Mouse (Mus musculus): ENCODE measurements around the gene Lrrc8d. TPM values are rescaled to one million over a fixed set of nuclear protein-coding genes. Genes with fewer than 3 reads are reported as not detected.
A peak's percentile ranks its signal among the peaks of the same experiment; 100 is the strongest.

Lrrc8d gene
- polyA plus RNA-seq, 1 experiment from 2014 or later, result 14.5 TPM

DNA sequence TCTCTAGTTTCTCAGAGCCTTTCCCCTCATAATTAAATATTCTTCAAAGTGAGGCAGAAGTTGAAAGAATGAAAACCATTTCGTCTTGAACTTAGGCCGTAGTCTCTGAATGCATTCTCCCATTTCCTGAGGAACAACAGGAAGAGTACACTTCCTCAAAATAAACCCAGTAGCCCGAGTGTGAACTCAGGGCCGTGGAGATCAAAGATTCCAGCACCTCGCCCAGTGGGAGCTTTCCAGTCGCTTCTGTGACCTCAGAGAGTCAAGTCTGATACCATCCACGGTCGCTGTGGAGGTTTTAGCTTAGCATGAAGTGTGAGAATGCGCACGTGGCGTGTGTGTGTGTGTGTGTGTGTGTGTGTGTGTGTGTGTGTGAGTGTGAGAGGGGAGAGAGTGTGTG lies 45.6 kb downstream of the Lrrc8d start:
- H3K9ac ChIP-seq (ENCODE audit: low read depth, low read length), result no peak overlapping the region
- no peaks in the 10 kb centered on the region for H3K27me3 ChIP-seq (replicated peaks; ENCODE audit: control insufficient read depth, insufficient read depth, low read length)
- H3K4me2 ChIP-seq (replicated peaks; ENCODE audit: low read depth), result no peak overlapping the region
- no peak for ATAC-seq
- H3K4me3 ChIP-seq (ENCODE audit: low read depth, low read length), result no peak overlapping the region
- H3K27ac ChIP-seq (ENCODE audit: low read depth, low read length), result no peak overlapping the region
- 53% methylated on average over 11 of the region's 11 CpGs for WGBS
- H3K9me3 ChIP-seq (ENCODE audit: control insufficient read depth), result no peaks in the 10 kb centered on the region
- TF ChIP-seq CTCF (IDR thresholded peaks at IDR 0.05; ENCODE audit: low read depth), result no peak
- 0 out of 2 replicates have a peak, but pooled peaks cover 2% of the 10 kb centered on the region for H3K4me1 ChIP-seq (replicated peaks; ENCODE audit: control insufficient read depth, insufficient read depth, low read length)
- H3K36me3 ChIP-seq (ENCODE audit: control insufficient read depth, insufficient read depth), result no peaks in the 10 kb centered on the region; the same call in 1 of the 2 replicates

DNA sequence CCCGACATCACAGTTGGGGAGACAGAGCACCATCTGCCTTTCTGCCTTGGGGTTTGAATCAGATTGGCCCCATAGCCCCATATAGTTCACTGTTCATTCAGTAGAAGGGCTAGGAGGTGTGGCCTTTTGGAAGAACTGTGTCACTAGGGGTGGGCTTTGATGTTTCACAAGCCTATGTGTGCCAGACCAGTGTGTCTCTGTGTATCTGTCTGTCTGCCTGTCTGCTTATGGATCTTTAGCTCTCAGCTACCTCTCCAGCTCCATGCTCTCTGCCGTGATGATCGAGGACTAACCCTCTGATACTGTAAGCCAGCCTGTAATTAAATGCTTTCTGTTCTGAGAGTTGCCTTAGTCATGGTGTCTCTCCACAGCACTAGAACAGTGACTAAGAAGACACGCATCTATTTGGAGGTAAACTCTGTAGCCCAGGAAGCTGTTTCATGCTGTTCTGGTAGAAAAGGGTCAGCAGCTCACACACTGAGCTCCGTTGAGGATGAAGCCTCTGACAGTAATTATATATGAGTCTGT lies 46.2 kb downstream of the Lrrc8d start:
- no peak overlapping the region for H3K27ac ChIP-seq (ENCODE audit: low read depth, low read length)
- WGBS, result 92% methylated on average over 5 of the region's 5 CpGs
- no peak for ATAC-seq

DNA sequence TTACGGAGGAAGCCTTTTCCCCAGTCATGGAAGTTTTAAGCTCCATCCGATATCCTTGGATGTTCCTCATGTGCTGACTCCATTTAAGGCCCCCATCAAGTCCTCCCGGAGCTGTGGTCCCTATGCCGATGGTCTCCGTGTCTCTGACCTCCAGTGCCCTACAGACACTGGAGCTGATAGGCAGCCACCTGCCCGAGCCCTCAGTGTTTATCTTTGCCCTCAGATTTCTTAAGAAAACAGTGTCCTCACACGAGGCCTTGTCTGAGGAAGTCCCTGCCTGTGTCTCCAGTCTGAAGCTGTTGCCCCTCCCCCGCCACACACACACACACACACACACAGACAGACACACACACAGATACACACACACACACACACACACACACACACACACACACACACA lies 55.0 kb downstream of the Lrrc8d start:
- ATAC-seq, result peak; percentile 42; the same call in 1 of the 2 replicates
- 31% methylated on average over 8 of the region's 8 CpGs for WGBS
- TF ChIP-seq CTCF (IDR thresholded peaks at IDR 0.05; ENCODE audit: low read depth), result no peak
- no peaks in the 10 kb centered on the region for H3K9me3 ChIP-seq (ENCODE audit: control insufficient read depth)
- no peaks in the 10 kb centered on the region for H3K27me3 ChIP-seq (replicated peaks; ENCODE audit: control insufficient read depth, insufficient read depth, low read length)
- H3K9ac ChIP-seq (ENCODE audit: low read depth, low read length), result no peak overlapping the region
- H3K4me2 ChIP-seq (replicated peaks; ENCODE audit: low read depth), result no peak overlapping the region
- H3K4me1 ChIP-seq (replicated peaks; ENCODE audit: control insufficient read depth, insufficient read depth, low read length), result no peaks in the 10 kb centered on the region
- no peak overlapping the region for H3K4me3 ChIP-seq (ENCODE audit: low read depth, low read length)
- H3K27ac ChIP-seq (ENCODE audit: low read depth, low read length), result no peak overlapping the region
- H3K36me3 ChIP-seq (ENCODE audit: control insufficient read depth, insufficient read depth), result no peaks in the 10 kb centered on the region

More for the DNA sequence above, 46.2 kb downstream of the Lrrc8d start:
- no peak overlapping the region for H3K9ac ChIP-seq (ENCODE audit: low read depth, low read length)
- no peak overlapping the region for H3K4me3 ChIP-seq (ENCODE audit: low read depth, low read length)
- TF ChIP-seq CTCF (IDR thresholded peaks at IDR 0.05; ENCODE audit: low read depth), result no peak
- no peaks in the 10 kb centered on the region for H3K9me3 ChIP-seq (ENCODE audit: control insufficient read depth)
- no peaks in the 10 kb centered on the region for H3K27me3 ChIP-seq (replicated peaks; ENCODE audit: control insufficient read depth, insufficient read depth, low read length)
- no peak overlapping the region for H3K4me2 ChIP-seq (replicated peaks; ENCODE audit: low read depth)
- 0 out of 2 replicates have a peak, but pooled peaks cover 2% of the 10 kb centered on the region for H3K4me1 ChIP-seq (replicated peaks; ENCODE audit: control insufficient read depth, insufficient read depth, low read length)
- H3K36me3 ChIP-seq (ENCODE audit: control insufficient read depth, insufficient read depth), result no peaks in the 10 kb centered on the region; the same call in 1 of the 2 replicates

DNA sequence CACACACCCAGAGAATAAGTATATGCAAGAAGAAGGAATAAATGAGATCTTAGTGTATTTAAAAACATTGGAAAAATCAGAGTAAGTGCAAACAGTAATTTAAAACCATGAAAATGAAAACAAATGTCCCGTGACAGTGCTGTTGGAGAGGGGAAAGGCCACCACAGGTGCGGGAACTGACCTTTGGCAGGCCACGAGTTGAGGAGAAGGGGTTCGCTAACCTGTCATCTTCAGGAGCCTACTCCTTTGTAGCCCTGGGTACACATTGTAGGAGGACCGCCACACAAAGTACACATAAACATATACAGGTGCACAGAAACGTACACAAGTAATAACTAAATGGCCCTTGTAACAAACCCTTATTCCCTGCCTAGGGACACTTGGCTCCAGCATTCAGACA lies 55.7 kb downstream of the Lrrc8d start:
- ATAC-seq, result peak; percentile 53; the same call in 1 of the 2 replicates
- no peaks in the 10 kb centered on the region for H3K27me3 ChIP-seq (replicated peaks; ENCODE audit: control insufficient read depth, insufficient read depth, low read length)
- no peak overlapping the region for H3K27ac ChIP-seq (ENCODE audit: low read depth, low read length)
- H3K4me1 ChIP-seq (replicated peaks; ENCODE audit: control insufficient read depth, insufficient read depth, low read length), result no peaks in the 10 kb centered on the region
- 41% methylated on average over 6 of the region's 6 CpGs for WGBS
- H3K4me3 ChIP-seq (ENCODE audit: low read depth, low read length), result no peak overlapping the region
- no peaks in the 10 kb centered on the region for H3K36me3 ChIP-seq (ENCODE audit: control insufficient read depth, insufficient read depth)
- no peaks in the 10 kb centered on the region for H3K9me3 ChIP-seq (ENCODE audit: control insufficient read depth)
- H3K4me2 ChIP-seq (replicated peaks; ENCODE audit: low read depth), result no peak overlapping the region
- H3K9ac ChIP-seq (ENCODE audit: low read depth, low read length), result no peak overlapping the region
- TF ChIP-seq CTCF (IDR thresholded peaks at IDR 0.05; ENCODE audit: low read depth), result no peak

DNA sequence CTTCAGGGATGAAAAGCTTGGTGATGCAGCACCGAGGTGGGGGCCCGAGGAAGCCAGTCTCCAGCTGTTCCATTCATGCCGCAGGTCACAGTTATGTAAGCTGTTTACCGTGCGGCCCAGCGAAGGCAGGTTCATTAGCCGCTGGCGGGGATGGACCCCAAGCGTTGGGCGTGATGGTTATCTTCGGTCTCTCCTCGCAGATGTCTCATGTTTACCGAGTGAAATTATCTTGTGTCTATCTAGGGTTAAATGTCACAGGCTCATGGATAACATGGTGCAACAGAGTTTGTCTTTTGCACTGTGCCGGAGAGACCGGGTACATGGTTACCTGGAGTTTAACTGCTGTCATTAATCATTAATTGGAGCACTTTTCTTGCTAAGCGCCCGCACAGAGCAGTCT lies 58.2 kb downstream of the Lrrc8d start:
- no peak overlapping the region for H3K4me3 ChIP-seq (ENCODE audit: low read depth, low read length)

DNA sequence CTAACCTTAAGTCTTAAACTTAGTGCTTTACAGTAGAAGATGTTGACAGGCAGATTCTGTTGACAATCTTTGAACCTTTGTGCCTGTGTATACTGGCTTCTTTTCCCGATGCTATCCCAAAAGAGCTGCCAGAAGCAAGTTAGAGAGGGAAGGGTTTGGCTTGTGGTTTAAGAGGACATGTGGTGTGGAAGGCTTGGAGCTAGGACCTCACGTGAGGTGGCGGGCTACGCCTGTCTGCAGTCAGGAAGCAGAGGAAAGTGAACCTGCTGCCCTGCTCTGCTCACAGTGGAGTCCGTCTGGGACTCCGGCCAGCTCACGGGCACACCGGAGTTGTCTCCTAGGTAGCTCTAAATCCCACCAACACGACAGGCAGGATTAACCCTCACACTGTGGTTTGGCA lies 59.1 kb downstream of the Lrrc8d start:
- ATAC-seq, result no peak
- no peaks in the 10 kb centered on the region for H3K9me3 ChIP-seq (ENCODE audit: control insufficient read depth)
- no peak overlapping the region for H3K4me2 ChIP-seq (replicated peaks; ENCODE audit: low read depth)
- H3K4me3 ChIP-seq (ENCODE audit: low read depth, low read length), result no peak overlapping the region
- WGBS, result 84% methylated on average over 9 of the region's 9 CpGs
- H3K36me3 ChIP-seq (ENCODE audit: control insufficient read depth, insufficient read depth), result no peaks in the 10 kb centered on the region
- H3K27ac ChIP-seq (ENCODE audit: low read depth, low read length), result no peak overlapping the region
- no peak overlapping the region for H3K9ac ChIP-seq (ENCODE audit: low read depth, low read length)
- no peaks in the 10 kb centered on the region for H3K4me1 ChIP-seq (replicated peaks; ENCODE audit: control insufficient read depth, insufficient read depth, low read length)
- no peaks in the 10 kb centered on the region for H3K27me3 ChIP-seq (replicated peaks; ENCODE audit: control insufficient read depth, insufficient read depth, low read length)
- TF ChIP-seq CTCF (IDR thresholded peaks at IDR 0.05; ENCODE audit: low read depth), result no peak

More for the DNA sequence above, 58.2 kb downstream of the Lrrc8d start:
- Histone ChIP-seq H3K27ac (ENCODE audit: low read depth, low read length) (no peak overlapping the region), H3K9ac (ENCODE audit: low read depth, low read length) (no peak overlapping the region), H3K36me3 (ENCODE audit: control insufficient read depth, insufficient read depth) (no peaks in the 10 kb centered on the region), H3K27me3 (replicated peaks; ENCODE audit: control insufficient read depth, insufficient read depth, low read length) (no peaks in the 10 kb centered on the region), H3K9me3 (ENCODE audit: control insufficient read depth) (no peaks in the 10 kb centered on the region), H3K4me1 (replicated peaks; ENCODE audit: control insufficient read depth, insufficient read depth, low read length) (no peaks in the 10 kb centered on the region), H3K4me2 (replicated peaks; ENCODE audit: low read depth) (peak overlapping the region; percentile 25)
- no peak for TF ChIP-seq CTCF (IDR thresholded peaks at IDR 0.05; ENCODE audit: low read depth)
- peak; percentile 43; the same call in 1 of the 2 replicates for ATAC-seq
- 39% methylated on average over 17 of the region's 17 CpGs for WGBS
